In genomic region chr4:141213770-141214336, GRCm38 (mm10) we compare ENCODE assay signal across 8 mouse cellular contexts. TPM values are rescaled to one million over a fixed set of nuclear protein-coding genes. Genes with fewer than 3 reads are reported as not detected.
A peak's percentile ranks its signal among the peaks of the same experiment; 100 is the strongest.
DNase-seq lines count a peak whose midpoint lies in the region; ATAC-seq and TF ChIP-seq lines count a peak whose summit lies in the region.

Gene Rsg1 (plus strand): TSS chr4:141213956.

- no peaks in the 10 kb centered on the region for H3K9me3 ChIP-seq in heart, embryonic 12.5 days (replicated peaks)
- no peaks in the 10 kb centered on the region for H3K9me3 ChIP-seq in kidney, postnatal 0 days (replicated peaks; ENCODE audit: low read length)
- no peaks in the 10 kb centered on the region for H3K9me3 ChIP-seq in liver, embryonic 11.5 days (ENCODE audit: control insufficient read depth, low read length)
- H3K9me3 ChIP-seq in stomach, embryonic 14.5 days (ENCODE audit: control insufficient read depth, low read depth, low read length), result no peaks in the 10 kb centered on the region

- peak within 1 kb of the TSS; percentile 98 for H3K4me2 ChIP-seq in heart, embryonic 12.5 days
- peak within 1 kb of the TSS; percentile 70 for H3K4me2 ChIP-seq in kidney, postnatal 0 days (ENCODE audit: low read length)
- peak within 1 kb of the TSS; percentile 99 for H3K4me2 ChIP-seq in liver, embryonic 11.5 days
- peak within 1 kb of the TSS; percentile 95 for H3K4me2 ChIP-seq in stomach, embryonic 14.5 days (replicated peaks; ENCODE audit: low read depth, low read length)

- no peaks in the 10 kb centered on the region for H3K36me3 ChIP-seq in heart, embryonic 12.5 days
- H3K36me3 ChIP-seq in kidney, postnatal 0 days (ENCODE audit: insufficient read depth, low read length), result no peaks in the 10 kb centered on the region
- no peaks in the 10 kb centered on the region for H3K36me3 ChIP-seq in liver, embryonic 11.5 days (ENCODE audit: control insufficient read depth, insufficient read depth, low read length)
- H3K36me3 ChIP-seq in stomach, embryonic 14.5 days (ENCODE audit: control insufficient read depth, insufficient read depth, low read length), result no peaks in the 10 kb centered on the region

- ATAC-seq in erythroblast, adult 5-6 weeks (replicated peaks; ENCODE audit: low FRiP score, poor library complexity, severe bottlenecking), result peak; percentile 75
- ATAC-seq in heart, embryonic 12.5 days (ENCODE audit: insufficient number of reproducible peaks, low FRiP score), result peak; percentile 83
- ATAC-seq in kidney, postnatal 0 days (replicated peaks; ENCODE audit: low FRiP score, low read depth), result peak; percentile 44; the same call in 1 of the 2 replicates
- peak; percentile 76 for ATAC-seq in liver, embryonic 11.5 days (replicated peaks; ENCODE audit: low FRiP score)
- ATAC-seq in stomach, embryonic 14.5 days (ENCODE audit: insufficient number of reproducible peaks, insufficient read depth, low FRiP score, low read depth), result peak; percentile 83

- H3K27ac ChIP-seq in heart, embryonic 12.5 days (ENCODE audit: poor library complexity, severe bottlenecking), result no peak within 1 kb of the TSS
- H3K27ac ChIP-seq in kidney, postnatal 0 days, result no peak within 1 kb of the TSS
- peak within 1 kb of the TSS; percentile 19; the same call in 1 of the 2 replicates for H3K27ac ChIP-seq in liver, embryonic 11.5 days (ENCODE audit: low read depth, low read length)
- H3K27ac ChIP-seq in stomach, embryonic 14.5 days (ENCODE audit: low read length), result peak within 1 kb of the TSS; percentile 18; the same call in 1 of the 2 replicates

- peak within 1 kb of the TSS; percentile 61 for H3K4me3 ChIP-seq in heart, embryonic 12.5 days
- peak within 1 kb of the TSS; percentile 44 for H3K4me3 ChIP-seq in kidney, postnatal 0 days (replicated peaks; ENCODE audit: low read depth, low read length)
- H3K4me3 ChIP-seq in liver, embryonic 11.5 days (ENCODE audit: low read depth, low read length), result peak within 1 kb of the TSS; percentile 66
- peak within 1 kb of the TSS; percentile 53 for H3K4me3 ChIP-seq in stomach, embryonic 14.5 days (ENCODE audit: low read depth, low read length)

- H3K9ac ChIP-seq in heart, embryonic 12.5 days, result peak within 1 kb of the TSS; percentile 69
- H3K9ac ChIP-seq in kidney, postnatal 0 days (ENCODE audit: low read depth, low read length), result peak within 1 kb of the TSS; percentile 36; the same call in 1 of the 2 replicates
- peak within 1 kb of the TSS; percentile 70 for H3K9ac ChIP-seq in liver, embryonic 11.5 days (ENCODE audit: low read depth, low read length)
- H3K9ac ChIP-seq in stomach, embryonic 14.5 days (replicated peaks; ENCODE audit: low read depth, low read length), result peak within 1 kb of the TSS; percentile 52

- WGBS in heart, embryonic 12.5 days, result under 1% methylated on average over 24 of the region's 24 CpGs
- WGBS in kidney, postnatal 0 days, result 2% methylated on average over 24 of the region's 24 CpGs
- WGBS in liver, embryonic 11.5 days, result under 1% methylated on average over 24 of the region's 24 CpGs
- under 1% methylated on average over 24 of the region's 24 CpGs for WGBS in stomach, embryonic 14.5 days

- H3K27me3 ChIP-seq in heart, embryonic 12.5 days (replicated peaks), result no peaks in the 10 kb centered on the region
- no peaks in the 10 kb centered on the region for H3K27me3 ChIP-seq in kidney, postnatal 0 days (ENCODE audit: insufficient read depth, low read length)
- no peaks in the 10 kb centered on the region for H3K27me3 ChIP-seq in liver, embryonic 11.5 days (replicated peaks; ENCODE audit: control insufficient read depth, insufficient read depth, low read length)
- no peaks in the 10 kb centered on the region for H3K27me3 ChIP-seq in stomach, embryonic 14.5 days (ENCODE audit: control insufficient read depth, insufficient read depth, low read length)

- peak; percentile 94 for DNase-seq in B cell, adult 2 months
- DNase-seq in brain, adult 2 months (ENCODE audit: low read depth, low spot score), result peak; percentile 97
- DNase-seq in kidney, postnatal 0 days (ENCODE audit: low spot score), result peak; percentile 96
- DNase-seq in liver, embryonic 11.5 days (ENCODE audit: low spot score), result peak; percentile 95
- peak; percentile 95 for DNase-seq in naive thymus-derived CD4-positive, alpha-beta T cell, adult 2 months (ENCODE audit: low read depth)

- no peak for TF ChIP-seq CTCF in kidney, postnatal 0 days (IDR thresholded peaks at IDR 0.05; ENCODE audit: low read depth)

- H3K4me1 ChIP-seq in heart, embryonic 12.5 days (replicated peaks), result peaks cover 18% of the 10 kb centered on the region
- H3K4me1 ChIP-seq in kidney, postnatal 0 days (replicated peaks; ENCODE audit: insufficient read depth, low read length), result no peaks in the 10 kb centered on the region
- H3K4me1 ChIP-seq in liver, embryonic 11.5 days (replicated peaks; ENCODE audit: control insufficient read depth, insufficient read depth, low read length), result peaks cover 11% of the 10 kb centered on the region
- H3K4me1 ChIP-seq in stomach, embryonic 14.5 days (ENCODE audit: control insufficient read depth, insufficient read depth, low read length), result 0 out of 2 replicates have a peak, but pooled peaks cover 5% of the 10 kb centered on the region

RNA-seq across cellular contexts. Expression of gene Rsg1, which starts in this region (rescaled TPM):
- total RNA-seq in erythroblast, adult 5-6 weeks (2015; ENCODE audit: low replicate concordance), result not detected in 2 replicates
- 0.42 TPM in 1 of 2 replicates, not detected in the other for total RNA-seq in erythroblast, adult 5-6 weeks (2017; ENCODE audit: low replicate concordance)
- polyA plus RNA-seq in heart, embryonic 12.5 days (2016; fragmentation: Nextera tagmentation; extraction: Ambion mirVana), result 2.0 and 2.3 TPM in 2 replicates
- 2.7 and 3.1 TPM in 2 replicates for polyA plus RNA-seq in kidney, postnatal 0 days (2015; fragmentation: Nextera tagmentation; extraction: Ambion mirVana)
- 4.5 and 4.6 TPM in 2 replicates for polyA plus RNA-seq in liver, embryonic 11.5 days (2014; fragmentation: Nextera tagmentation; extraction: Ambion mirVana)
- 5.2 and 6.5 TPM in 2 replicates for polyA plus RNA-seq in stomach, embryonic 14.5 days (2014; fragmentation: Nextera tagmentation; extraction: Ambion mirVana)

Comparison
In these comparisons a context has a peak if more than half of its experiments do, and no peak if none do; other contexts are left out.
1. Peak in ATAC-seq in erythroblast, adult 5-6 weeks; RNA of the gene not detected or under 1 TPM.
2. H3K27ac ChIP-seq: peak in liver, embryonic 11.5 days (single experiment) and stomach, embryonic 14.5 days (single experiment); none in heart, embryonic 12.5 days (single experiment) and kidney, postnatal 0 days (single experiment).
3. Peak in every context shown above with its lines, with median percentiles within 50 percentile points of each other: DNase-seq, ATAC-seq, H3K4me2 ChIP-seq, H3K4me3 ChIP-seq and H3K9ac ChIP-seq.